Mouse (Mus musculus) lung, embryonic 14.5 days (tissue): Measurements from ENCODE around the gene Gps2. TPM values are rescaled to one million over a fixed set of nuclear protein-coding genes. Genes with fewer than 3 reads are reported as not detected.
"Not testable (repeated sequence)": the region's sequence is repeated elsewhere in the genome, so short reads cannot be mapped to it uniquely, and the experiment has no call there.

ENCODE experiments used
- ATAC-seq: fragments of 200-750 bp; cut with Nextera tagmentation; 2 replicates; pipeline ENCODE4 v1.8.0; 2017; ENCODE audit warnings: mild to moderate bottlenecking, moderate TSS enrichment, moderate library complexity; ENCODE audit not compliant: insufficient read depth
- DNase-seq: peaks from one replicate; pipeline ENCODE4 v3.0.0-alpha.2; 2015
- H3K27ac ChIP-seq: fragments of 300-500 bp; sonication (generic); 2 replicates; pipeline ENCODE4 v1.5.1; 2014; ENCODE audit warnings: low read depth, mild to moderate bottlenecking, moderate library complexity
- H3K27me3 ChIP-seq: fragments of 300-500 bp; sonication (generic); 2 replicates; pipeline ENCODE4 v1.6.1; 2014; ENCODE audit warnings: low read length, control low read depth; ENCODE audit not compliant: insufficient read depth
- H3K36me3 ChIP-seq: fragments of 300-500 bp; sonication (generic); 2 replicates; pipeline ENCODE4 v1.6.1; 2014; ENCODE audit warnings: control low read depth; ENCODE audit not compliant: insufficient read depth
- H3K4me1 ChIP-seq: fragments of 300-500 bp; sonication (generic); 2 replicates; pipeline ENCODE4 v1.6.1; 2014; ENCODE audit warnings: antibody characterized with exemption, control low read depth; ENCODE audit not compliant: insufficient read depth
- H3K4me2 ChIP-seq: fragments of 300-500 bp; sonication (generic); 2 replicates; pipeline ENCODE4 v1.6.1; 2014; ENCODE audit warnings: mild to moderate bottlenecking
- H3K4me3 ChIP-seq: fragments of 300-500 bp; sonication (generic); 2 replicates; pipeline ENCODE4 v1.5.1; 2014; ENCODE audit warnings: low read depth, low read length
- H3K9ac ChIP-seq: fragments of 300-500 bp; sonication (generic); 2 replicates; pipeline ENCODE4 v1.6.1; 2014
- H3K9me3 ChIP-seq: fragments of 300-500 bp; sonication (generic); 2 replicates; pipeline ENCODE4 v1.6.1; 2016; ENCODE audit warnings: low read depth, low read length, control low read depth
- CTCF ChIP-seq: IDR thresholded peaks from 2 replicates; pipeline ENCODE4 v1.5.1; 2016; ENCODE audit warnings: antibody characterized with exemption, low read depth
- WGBS: fragments of 180-500 bp; shearing (Covaris S2); extraction: QIAGEN DNeasy Blood & Tissue Kit; methylation state at CpG from one replicate; pipeline ENCODE4 v1.1.7; 2014; 5-methylcytosine and 5-hydroxymethylcytosine counted together
- polyA plus RNA-seq: library from polyadenylated mRNA; unstranded; fragments of >200 nt; fragmentation: Nextera tagmentation; extraction: Ambion mirVana; gene quantifications from 2 replicates; pipeline ENCODE4 v1.2.1, GENCODE M21; 2014

Gene Gps2
- polyA plus RNA-seq, 1 experiment from 2014 or later = 78.6 TPM

- H3K9ac ChIP-seq = no peak overlapping the region
These were observed 2.7 kb upstream of the Gps2 start for GRCm38 (mm10) chr11:69910781-69911560.

GRCm38 (mm10) chr11:69911701-69912100, 2.0 kb upstream of the Gps2 start:
- ATAC-seq (no peak), DNase-seq (no peak)
- no peak for TF ChIP-seq CTCF
- Histone ChIP-seq H3K9ac (no peak overlapping the region), H3K4me2 (no peak overlapping the region), H3K4me3 (no peak overlapping the region), H3K9me3 (no peaks in the 10 kb centered on the region), H3K4me1 (0 out of 2 replicates have a peak, but pooled peaks cover 2% of the 10 kb centered on the region), H3K36me3 (peaks cover 88% of the 10 kb centered on the region), H3K27ac (no peak overlapping the region), H3K27me3 (no peaks in the 10 kb centered on the region)
- WGBS = 85% methylated on average over 6 of the region's 6 CpGs

More at GRCm38 (mm10) chr11:69910781-69911560, 2.7 kb upstream of the Gps2 start:
- Histone ChIP-seq H3K4me1 (0 out of 2 replicates have a peak, but pooled peaks cover 2% of the 10 kb centered on the region), H3K4me2 (no peak overlapping the region), H3K27ac (no peak overlapping the region), H3K27me3 (no peaks in the 10 kb centered on the region), H3K36me3 (peaks cover 88% of the 10 kb centered on the region), H3K9me3 (no peaks in the 10 kb centered on the region), H3K4me3 (no peak overlapping the region)
- ATAC-seq (no peak), DNase-seq (no peak)
- 88% methylated on average over 17 of the region's 17 CpGs for WGBS
- no peak for TF ChIP-seq CTCF

DNA sequence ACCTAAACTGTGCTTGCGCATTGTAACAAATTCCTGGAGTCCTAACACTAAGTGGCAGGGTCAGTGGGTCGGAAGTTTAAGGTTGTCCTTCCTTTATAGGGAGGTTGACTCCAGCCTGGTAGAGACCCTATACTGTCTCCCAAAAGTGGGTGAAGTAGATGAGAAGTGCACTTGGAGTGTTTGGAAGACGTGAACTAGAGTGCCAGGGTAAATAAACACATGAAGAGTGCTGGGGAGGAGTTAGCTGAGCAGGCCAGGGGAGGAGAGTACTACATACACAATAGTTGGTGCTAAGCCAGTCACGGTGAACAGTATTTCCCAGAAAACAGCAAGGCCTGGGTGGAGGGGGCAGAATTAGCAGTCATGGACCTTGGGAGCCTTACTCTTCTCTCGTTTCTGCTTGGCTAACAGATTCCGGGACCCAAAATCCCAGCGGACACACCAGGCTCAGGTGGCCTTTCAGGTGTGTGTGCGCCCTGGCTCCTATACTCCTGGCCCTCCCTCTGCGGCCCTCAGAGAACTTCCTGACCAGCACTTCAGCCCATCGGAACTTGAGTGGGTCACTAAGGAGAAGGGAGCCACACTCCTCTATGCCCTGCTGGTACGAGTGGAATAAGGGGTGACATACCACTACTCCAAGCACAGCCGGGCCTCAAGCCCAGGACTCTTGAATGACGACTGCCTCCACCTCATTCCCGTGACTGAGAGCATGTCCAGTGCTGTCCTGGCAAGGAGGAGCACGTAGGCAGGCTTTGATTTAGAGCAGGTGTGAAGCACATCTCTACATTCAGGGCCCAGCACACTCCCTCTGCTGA, 765 bp upstream of the Gps2 start:
- DNase-seq (no peak), ATAC-seq (peak; percentile 8; the same call in 1 of the 2 replicates)
- peak overlapping the region; percentile 91 for H3K4me3 ChIP-seq
- peak overlapping the region; percentile 83 for H3K9ac ChIP-seq
- WGBS = 65% methylated on average over 15 of the region's 15 CpGs
- H3K4me2 ChIP-seq = peak overlapping the region; percentile 97
- H3K27ac ChIP-seq = 0 out of 2 replicates have a peak overlapping the region, but pooled peaks have one; percentile 90
- TF ChIP-seq CTCF = no peak
- H3K9me3 ChIP-seq = no peaks in the 10 kb centered on the region
- 0 out of 2 replicates have a peak, but pooled peaks cover 2% of the 10 kb centered on the region for H3K4me1 ChIP-seq
- H3K27me3 ChIP-seq = no peaks in the 10 kb centered on the region
- H3K36me3 ChIP-seq = peaks cover 88% of the 10 kb centered on the region

- peak; percentile 55 for DNase-seq
- H3K9ac ChIP-seq = peak overlapping the region; percentile 83
- peak overlapping the region; percentile 97 for H3K4me2 ChIP-seq
- H3K9me3 ChIP-seq = no peaks in the 10 kb centered on the region
- peak overlapping the region; percentile 91 for H3K4me3 ChIP-seq
- ATAC-seq = 0 out of 2 replicates have a peak, but pooled peaks have one; percentile 2
- TF ChIP-seq CTCF = no peak
- peaks cover 88% of the 10 kb centered on the region for H3K36me3 ChIP-seq
- WGBS = 1% methylated on average over 17 of the region's 17 CpGs
- no peaks in the 10 kb centered on the region for H3K27me3 ChIP-seq
- peak overlapping the region; percentile 90 for H3K27ac ChIP-seq
- peaks cover 5% of the 10 kb centered on the region; the same call in 1 of the 2 replicates for H3K4me1 ChIP-seq
These were observed 680 bp downstream of the Gps2 start for GRCm38 (mm10) chr11:69914372-69914764.

DNA sequence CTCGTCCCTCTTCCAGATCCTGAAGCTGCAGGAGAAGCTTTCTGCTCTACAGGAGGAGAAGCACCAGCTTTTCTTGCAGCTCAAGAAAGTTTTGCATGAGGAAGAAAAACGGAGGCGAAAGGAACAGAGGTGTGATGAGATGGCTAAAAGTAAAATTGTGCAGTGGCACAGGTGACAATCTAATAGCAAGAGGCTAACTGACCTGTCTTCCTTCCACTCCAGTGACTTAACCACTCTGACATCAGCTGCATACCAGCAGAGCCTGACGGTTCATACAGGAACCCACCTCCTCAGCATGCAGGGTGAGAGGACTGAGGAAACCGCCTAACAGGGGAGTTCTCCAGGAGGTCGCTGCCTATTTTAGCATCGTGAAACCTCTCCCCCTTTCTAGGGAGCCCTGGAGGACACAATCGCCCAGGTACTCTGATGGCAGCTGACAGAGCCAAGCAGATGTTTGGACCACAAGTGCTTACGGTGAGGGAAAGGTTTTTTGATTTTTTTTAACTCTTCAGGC, 1.3 kb downstream of the Gps2 start:
- TF ChIP-seq CTCF = no peak
- Histone ChIP-seq H3K27ac (no peak overlapping the region; the same call in 1 of the 2 replicates), H3K9me3 (no peaks in the 10 kb centered on the region), H3K4me2 (peak overlapping the region; percentile 97), H3K9ac (peak overlapping the region; percentile 83), H3K36me3 (peaks cover 84% of the 10 kb centered on the region), H3K4me1 (peaks cover 7% of the 10 kb centered on the region; the same call in 1 of the 2 replicates), H3K4me3 (peak overlapping the region; percentile 91), H3K27me3 (no peaks in the 10 kb centered on the region)
- 26% methylated on average over 9 of the region's 9 CpGs for WGBS
- ATAC-seq (no peak), DNase-seq (no peak)

- peaks cover 7% of the 10 kb centered on the region; the same call in 1 of the 2 replicates for H3K4me1 ChIP-seq
- H3K9ac ChIP-seq = no peak overlapping the region
- H3K27ac ChIP-seq = no peak overlapping the region; the same call in 1 of the 2 replicates
- TF ChIP-seq CTCF = peak; percentile 31; the same call in 1 of the 2 replicates
- ATAC-seq = no peak
- 52% methylated on average over 5 of the region's 5 CpGs for WGBS
- H3K4me3 ChIP-seq = peak overlapping the region; percentile 91
- DNase-seq = no peak
- H3K36me3 ChIP-seq = peaks cover 74% of the 10 kb centered on the region
- peak overlapping the region; percentile 97 for H3K4me2 ChIP-seq
- no peaks in the 10 kb centered on the region for H3K9me3 ChIP-seq
- H3K27me3 ChIP-seq = no peaks in the 10 kb centered on the region
These were observed 2.3 kb downstream of the Gps2 start for GRCm38 (mm10) chr11:69915667-69916627.

GRCm38 (mm10) chr11:69916652-69917378, 3.1 kb downstream of the Gps2 start:
- not testable (repeated sequence) for DNase-seq, H3K27me3 ChIP-seq, H3K4me3 ChIP-seq, ATAC-seq, H3K9ac ChIP-seq, H3K4me1 ChIP-seq, H3K9me3 ChIP-seq, H3K27ac ChIP-seq
- peaks cover 65% of the 10 kb centered on the region for H3K36me3 ChIP-seq
- peak overlapping the region; percentile 97; the same call in 1 of the 2 replicates for H3K4me2 ChIP-seq
- whole genome bisulfite sequencing = 51% methylated on average over 7 of the region's 7 CpGs
